Mouse (Mus musculus): ENCODE results near the gene Fabp1.

The Fabp1 gene

DNA sequence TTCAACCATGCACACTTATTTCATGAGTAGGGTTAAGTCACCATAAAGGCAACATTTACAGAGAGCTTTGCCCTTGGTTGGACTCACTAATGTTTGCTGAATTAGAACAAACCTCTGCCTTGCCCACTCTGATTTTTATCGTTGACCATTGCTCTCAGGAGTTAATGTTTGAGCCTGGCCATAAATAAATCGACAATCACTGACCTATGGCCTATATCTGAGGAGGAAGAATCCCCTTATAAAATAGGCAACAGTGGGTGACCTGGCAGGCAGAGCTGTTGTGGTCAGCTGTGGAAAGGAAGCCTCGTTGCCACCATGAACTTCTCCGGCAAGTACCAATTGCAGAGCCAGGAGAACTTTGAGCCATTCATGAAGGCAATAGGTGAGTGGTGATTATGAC is at the start of gene Fabp1:
Gene Fabp1 (plus strand): TSS at position 216 of the 400 bp plus-strand sequence.
- POLR2A ChIA-PET = no interaction called here
- CTCF ChIA-PET = interaction anchor here in 1 of 4 experiments (0.6 kb wide), 1 partner anchor 430 kb away, joined by 3 read pairs; no protein-coding TSS in a partner anchor

DNA sequence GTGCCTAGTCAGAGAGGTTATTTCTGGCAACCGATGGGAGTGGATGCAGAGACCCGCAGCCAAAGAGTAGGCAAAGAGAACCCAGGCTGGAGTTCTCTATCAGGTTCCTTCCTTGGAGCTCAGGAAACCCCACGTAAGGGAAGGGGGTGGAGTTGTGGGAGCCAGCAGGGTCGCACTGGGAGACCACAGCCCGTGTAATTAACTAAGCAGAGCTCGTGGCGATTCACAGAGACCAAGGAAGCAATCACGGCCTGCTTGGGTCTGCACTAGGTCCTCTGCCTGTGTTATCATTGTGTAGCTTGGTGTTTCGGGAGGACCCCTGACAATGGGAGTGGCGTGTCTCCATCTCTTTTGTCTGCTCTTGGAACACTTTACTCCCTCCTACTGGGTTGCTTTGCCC is 48.5 kb upstream of the Fabp1 start:
- POLR2A ChIA-PET = interaction anchor here in 2 of 4 experiments (0.6 to 0.9 kb wide), 3 partner anchors 14 to 265 kb away, joined by 3 read pairs; no protein-coding TSS in a partner anchor
- CTCF ChIA-PET = interaction anchor here in 2 of 4 experiments (0.9 to 1.2 kb wide), 4 partner anchors 8 to 272 kb away, joined by 3 to 6 read pairs (median 4); no protein-coding TSS in a partner anchor

DNA sequence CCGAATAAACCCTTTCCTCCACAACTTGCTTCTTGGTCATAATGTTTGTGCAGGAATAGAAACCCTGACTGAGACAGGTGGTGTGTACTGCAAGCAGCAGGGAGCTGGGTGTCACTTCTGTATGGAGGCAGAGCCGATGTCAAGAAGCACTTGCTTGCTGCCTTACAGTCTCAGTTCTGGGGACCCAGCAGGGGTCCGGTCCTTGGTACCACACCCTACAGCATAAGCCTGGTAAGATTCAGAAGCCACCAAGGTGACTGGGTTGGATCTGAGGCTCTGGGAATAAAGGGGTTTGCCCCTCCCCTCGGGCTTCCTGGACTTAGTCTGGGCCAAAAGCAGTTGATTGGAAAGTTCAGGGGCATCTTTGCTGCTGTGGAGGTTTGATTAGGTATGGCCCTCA is 46.1 kb upstream of the Fabp1 start:
- ChIA-PET POLR2A (interaction anchor here in 2 of 4 experiments (0.6 to 1.5 kb wide), 3 partner anchors 9 to 329 kb away, joined by 3 to 5 read pairs (median 3); partner anchors contain the start of gene Thnsl2 (in 1 of the 2)), CTCF (interaction anchor here in 1 of 4 experiments (0.7 kb wide), 1 partner anchor 286 kb away, joined by 4 read pairs; no protein-coding TSS in a partner anchor)

DNA sequence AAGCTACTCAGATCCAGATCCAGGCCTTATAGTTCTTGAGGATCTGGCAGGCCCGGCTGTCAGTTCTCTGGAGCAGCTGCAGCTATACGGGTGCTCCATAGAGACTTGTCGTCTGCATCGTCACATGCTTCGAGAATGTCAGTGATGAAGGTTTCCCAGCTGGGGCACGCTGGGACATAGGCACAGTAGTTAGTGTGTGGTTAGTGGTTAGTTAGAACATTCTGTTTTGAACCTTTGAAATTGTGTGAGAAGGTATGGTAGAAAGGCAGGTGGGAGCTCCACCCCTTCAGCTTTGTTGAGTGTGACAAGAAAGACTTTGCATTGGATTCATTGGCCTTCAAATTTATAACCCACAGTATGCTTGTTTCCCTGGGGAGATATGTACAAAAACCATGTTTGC is 44.8 kb upstream of the Fabp1 start:
- ChIA-PET POLR2A (interaction anchor here in 2 of 4 experiments (1.0 to 1.5 kb wide), 3 partner anchors 10 to 330 kb away, joined by 3 read pairs; partner anchors contain the start of gene Thnsl2 (in 1 of the 2)), CTCF (interaction anchor here in 1 of 4 experiments (1.4 kb wide), 1 partner anchor 11 kb away, joined by 4 read pairs; no protein-coding TSS in a partner anchor)

DNA sequence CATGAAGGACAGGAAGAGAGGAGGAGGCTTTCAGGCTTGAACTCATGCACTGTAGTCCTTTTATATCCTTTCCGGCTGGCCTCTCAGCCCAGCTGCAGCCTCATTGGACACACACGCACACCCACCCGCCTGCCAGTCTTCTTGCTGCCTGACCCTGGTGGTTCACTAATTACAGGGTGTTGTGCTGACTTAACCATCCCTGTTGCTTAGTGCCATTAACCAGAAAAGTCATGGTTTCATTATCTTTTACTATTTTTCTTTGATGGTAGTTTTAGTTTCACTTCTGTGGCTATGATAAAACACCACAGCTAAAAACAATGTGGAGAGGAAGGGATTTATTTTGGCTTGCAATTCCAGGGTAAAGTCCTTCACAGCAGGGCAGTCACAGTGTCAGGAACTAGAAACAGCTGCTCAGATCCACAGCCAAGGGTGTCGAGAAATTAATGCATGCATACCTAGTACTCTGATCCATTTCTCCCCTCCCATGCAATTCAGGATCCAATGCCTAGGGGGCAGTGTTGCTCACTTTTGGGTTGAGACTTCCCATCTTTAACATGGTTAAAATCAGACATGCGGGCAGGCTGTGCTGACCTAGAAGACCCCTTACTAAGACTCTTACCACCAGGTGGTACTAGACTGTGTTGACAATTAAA is 42.8 kb upstream of the Fabp1 start:
- CTCF ChIA-PET = interaction anchor here in 1 of 4 experiments (0.6 kb wide), 1 partner anchor 369 kb away, joined by 4 read pairs; no protein-coding TSS in a partner anchor
- POLR2A ChIA-PET = no interaction called here

DNA sequence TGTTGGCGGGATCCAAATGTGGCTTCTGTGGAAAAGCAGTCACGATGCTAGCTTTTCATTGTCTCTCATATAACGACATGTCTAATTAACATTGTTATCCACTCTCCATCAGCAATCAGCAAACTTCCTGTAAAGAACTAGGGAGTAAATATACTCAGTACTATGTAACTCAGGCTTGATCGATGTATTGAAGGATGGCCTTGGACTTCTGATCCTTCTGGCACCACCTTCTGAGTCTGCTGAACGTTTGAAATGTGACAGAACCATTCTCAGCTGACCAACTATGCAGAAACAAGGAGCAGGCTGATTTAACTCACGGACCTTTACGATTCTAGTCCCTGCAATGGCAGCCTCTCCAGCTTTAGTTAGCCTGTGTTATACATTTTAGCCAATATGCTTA is 38.3 kb upstream of the Fabp1 start:
- CTCF ChIA-PET = interaction anchor here in 2 of 4 experiments (0.6 to 1.6 kb wide), 5 partner anchors 11 to 279 kb away, joined by 3 to 6 read pairs (median 5); partner anchors contain the start of gene Thnsl2 (in 1 of the 2)

DNA sequence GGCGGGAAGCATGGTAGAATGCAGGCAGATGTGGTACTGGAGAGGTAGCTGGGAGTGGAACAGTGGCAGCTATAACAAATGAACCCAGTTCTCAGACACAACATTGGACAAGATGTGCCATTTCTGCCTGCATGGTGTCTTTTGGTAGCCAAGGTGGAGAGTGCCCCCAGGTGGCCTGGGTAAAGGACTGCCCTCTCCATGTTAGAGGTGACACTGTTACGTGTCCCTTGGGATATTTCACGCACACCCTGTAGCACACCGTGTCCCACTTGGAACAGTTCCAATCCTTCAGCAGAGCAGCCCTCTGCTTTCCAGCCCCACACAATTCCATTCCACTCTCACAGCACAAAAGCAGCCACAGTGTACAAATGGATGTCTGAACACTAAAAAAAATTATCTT is 37.4 kb upstream of the Fabp1 start:
- ChIA-PET POLR2A (no interaction called here), CTCF (interaction anchor here in 3 of 4 experiments (0.5 to 1.2 kb wide), 4 partner anchors 101 to 1372 kb away, joined by 3 to 6 read pairs (median 4); partner anchors contain the start of gene Rmnd5a (in 1 of the 3))

More for the DNA sequence above, 38.3 kb upstream of the Fabp1 start:
- POLR2A ChIA-PET = no interaction called here

DNA sequence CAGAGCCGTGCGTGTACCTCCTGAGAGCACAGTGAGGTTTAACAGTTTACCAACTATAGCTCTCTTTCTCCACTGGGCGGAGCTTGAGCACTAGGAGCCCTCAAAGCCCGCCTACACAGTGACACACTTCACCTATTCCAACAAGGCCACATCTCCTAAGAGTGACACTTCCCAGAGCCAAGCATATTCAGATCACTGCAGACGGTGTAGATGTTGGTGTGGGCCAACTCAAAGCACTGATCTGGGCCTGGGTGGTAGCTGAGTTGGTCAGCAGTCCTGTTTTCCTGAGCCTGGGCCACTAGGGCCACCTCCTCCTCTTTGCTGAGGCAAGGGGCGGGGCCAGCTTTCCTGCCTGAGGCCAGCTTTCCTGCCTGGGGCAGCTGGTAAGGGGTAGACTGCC is 35.2 kb upstream of the Fabp1 start:
- ChIA-PET CTCF (interaction anchor here (0.5 to 2.0 kb wide), 24 partner anchors 13 to 640 kb away, joined by 3 to 17 read pairs (median 4); partner anchors contain the start of genes Rmnd5a (in 1 of the 4) and Thnsl2 (in 1 of the 4)), POLR2A (interaction anchor here in 3 of 4 experiments (0.6 to 1.8 kb wide), 22 partner anchors 9 to 468 kb away, joined by 3 to 7 read pairs (median 4); partner anchors contain the start of genes Krcc1 (in 2 of the 3), Thnsl2 (in 2 of the 3), Chmp3 (in 1 of the 3) and Kdm3a (in 1 of the 3))

DNA sequence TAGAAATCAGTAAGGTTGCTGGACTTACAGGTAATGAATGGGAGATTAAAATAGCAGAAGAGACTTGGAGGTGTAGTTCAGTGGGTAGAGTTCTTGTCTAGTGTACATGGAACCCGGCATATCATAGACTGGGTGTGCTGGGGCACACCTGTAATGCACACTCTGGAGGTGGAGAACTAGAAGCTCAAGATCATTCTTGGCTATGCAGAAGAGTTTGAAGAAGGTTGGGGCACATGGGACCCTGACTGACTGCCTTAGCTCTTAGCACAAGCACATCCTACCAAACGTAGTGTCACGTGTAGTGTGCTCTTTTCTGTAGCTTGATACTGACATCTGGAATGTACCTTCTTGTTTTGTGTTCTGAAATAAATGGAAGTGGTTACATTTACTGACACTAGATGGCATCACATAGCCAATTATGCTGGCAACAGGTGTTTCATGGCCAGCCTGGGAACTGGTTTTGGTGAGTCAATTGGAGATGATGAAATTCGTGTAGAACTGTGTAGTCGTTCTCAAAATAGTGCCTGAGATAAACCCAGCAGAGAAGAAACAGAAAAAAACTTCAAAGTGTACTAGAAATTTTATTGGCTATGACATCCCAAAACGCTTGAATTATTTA is 33.0 kb upstream of the Fabp1 start:
- ChIA-PET POLR2A (interaction anchor here in 2 of 4 experiments (1.1 to 1.5 kb wide), 2 partner anchors 23 to 104 kb away, joined by 4 to 6 read pairs; partner anchors contain the start of genes Krcc1 (in 1 of the 2) and Thnsl2 (in 1 of the 2)), CTCF (interaction anchor here in 3 of 4 experiments (0.6 to 1.2 kb wide), 10 partner anchors 10 to 706 kb away, joined by 3 to 8 read pairs (median 3); no protein-coding TSS in a partner anchor)

DNA sequence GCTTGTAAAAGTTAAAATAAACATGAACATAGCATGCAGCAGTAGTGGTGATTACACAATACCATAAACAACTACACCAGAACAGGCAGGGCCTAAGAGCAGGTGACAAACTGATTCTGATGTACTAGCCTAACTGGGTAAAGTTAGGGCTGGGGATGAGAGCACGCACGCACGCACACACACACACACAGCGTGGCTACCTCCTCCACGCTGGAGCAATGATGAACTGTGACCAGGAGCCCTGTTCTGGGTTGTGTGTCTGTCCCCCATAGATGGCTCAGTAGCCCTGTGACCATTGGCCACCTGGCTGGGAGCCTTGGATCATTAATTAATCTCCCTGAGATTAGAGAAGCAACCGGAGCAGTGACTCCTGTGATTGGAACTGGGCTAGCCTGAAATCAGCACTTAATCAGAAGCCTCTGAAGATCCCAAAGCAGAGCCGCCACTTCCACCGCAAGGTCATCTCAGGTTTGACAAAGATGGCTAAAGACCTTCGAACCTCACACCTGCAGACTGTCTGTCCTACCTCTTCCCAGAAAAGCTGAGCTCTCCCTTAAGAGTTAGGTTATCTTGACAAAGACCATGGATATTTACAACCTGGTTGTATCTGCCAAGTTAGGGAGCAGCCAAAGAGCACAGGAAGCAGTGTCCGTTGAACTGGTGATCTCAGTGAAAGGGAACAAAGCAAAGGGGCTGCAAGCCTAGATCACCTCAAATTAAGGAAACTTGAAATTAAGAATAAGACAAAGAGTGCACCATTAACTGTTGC is 26.6 kb upstream of the Fabp1 start:
- CTCF ChIA-PET = no interaction called here
- POLR2A ChIA-PET = interaction anchor here in 1 of 4 experiments (0.6 kb wide), 1 partner anchor 9 kb away, joined by 3 read pairs; no protein-coding TSS in a partner anchor

DNA sequence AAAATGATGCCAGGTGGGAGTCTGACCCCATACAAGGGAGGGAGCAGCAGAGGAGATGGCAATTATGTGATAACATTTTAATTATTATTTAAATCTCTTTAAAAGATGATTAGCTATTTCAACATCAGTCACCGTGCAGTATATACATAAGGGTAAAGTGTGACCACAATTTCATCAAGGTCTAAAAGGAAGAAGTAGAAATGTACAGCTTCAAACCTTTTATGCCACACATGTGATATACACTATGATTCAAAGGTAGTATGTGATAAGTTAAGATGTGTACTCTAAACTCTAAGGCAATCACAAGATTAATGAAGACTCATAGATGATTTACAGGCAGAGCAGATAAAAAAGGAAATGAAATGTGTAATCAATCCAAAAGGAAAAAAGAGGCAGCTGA is 19.0 kb upstream of the Fabp1 start:
- ChIA-PET CTCF (no interaction called here), POLR2A (no interaction called here)

DNA sequence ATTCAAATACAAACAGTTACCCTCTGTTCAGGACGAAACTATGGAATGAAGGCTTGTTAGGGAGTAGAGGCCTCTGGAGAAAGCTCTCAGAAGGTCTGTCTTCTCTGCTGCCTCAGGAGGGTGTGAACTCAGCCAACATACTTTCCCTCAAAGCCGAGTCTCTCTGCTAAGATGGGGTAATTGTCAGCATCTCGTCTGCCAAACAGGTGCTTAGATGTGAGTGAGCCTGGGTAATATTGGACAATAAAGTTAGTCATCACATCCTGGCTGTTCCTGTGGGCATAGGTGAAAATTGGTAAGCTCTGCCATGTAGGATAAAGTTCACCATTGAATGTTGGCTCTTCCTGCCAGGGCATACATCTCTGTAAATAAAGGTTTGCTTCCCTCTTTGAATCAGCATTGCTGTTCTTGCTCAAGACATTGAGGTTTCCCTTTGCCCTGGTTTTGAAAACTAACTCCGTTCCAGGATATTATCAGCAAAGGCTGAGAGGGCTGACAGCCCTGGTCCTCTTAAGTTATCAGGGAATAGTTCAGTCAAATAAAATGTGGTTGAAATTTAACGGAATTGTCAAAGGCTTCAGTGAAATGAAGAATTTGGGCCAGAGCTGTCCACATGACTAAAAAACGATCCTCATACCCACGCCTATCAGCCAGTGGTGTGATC is 14.6 kb upstream of the Fabp1 start:
- CTCF ChIA-PET = no interaction called here

DNA sequence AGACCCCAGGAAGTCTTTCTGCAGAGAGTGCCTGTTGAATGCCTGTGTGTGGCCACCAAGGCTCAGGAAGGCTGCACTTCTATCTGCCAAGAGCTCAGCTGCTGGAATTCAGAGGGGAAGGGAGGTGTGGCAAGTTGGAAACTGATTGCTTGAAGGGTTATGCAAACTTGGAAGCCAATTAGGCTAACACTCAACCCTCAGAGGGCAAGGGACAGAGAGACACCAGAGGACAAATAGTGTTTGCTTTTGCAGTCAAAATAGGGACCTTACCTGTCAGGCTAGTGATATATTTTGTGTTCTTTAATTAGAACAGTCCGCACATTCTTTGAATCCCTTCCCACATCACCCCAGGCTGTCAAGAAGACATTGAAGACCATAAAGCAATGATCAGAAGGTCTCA is 10.0 kb upstream of the Fabp1 start:
- CTCF ChIA-PET = no interaction called here

More for the DNA sequence above, 14.6 kb upstream of the Fabp1 start:
- POLR2A ChIA-PET = interaction anchor here in 1 of 4 experiments (0.6 kb wide), 1 partner anchor 93 kb away, joined by 3 read pairs; no protein-coding TSS in a partner anchor

DNA sequence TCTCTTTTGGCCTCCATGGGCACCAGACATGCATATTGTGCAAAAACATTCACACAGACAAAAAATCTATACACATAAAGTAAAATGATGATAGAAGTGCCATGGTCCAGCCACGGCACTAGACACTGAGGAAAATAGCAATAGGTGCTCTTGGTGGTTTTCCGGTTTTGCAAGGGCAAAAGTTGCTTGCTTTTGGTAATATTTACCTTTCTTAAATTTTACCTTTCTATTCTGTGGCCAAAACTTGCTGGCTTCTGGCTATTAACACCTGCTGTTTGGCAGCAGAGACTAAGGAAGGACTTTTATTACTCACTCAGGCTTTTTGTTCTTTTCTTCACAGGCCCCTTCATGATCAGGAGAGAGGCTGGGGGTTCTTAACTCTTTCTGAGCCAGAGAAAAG is 9.1 kb upstream of the Fabp1 start:
- ChIA-PET CTCF (interaction anchor here in 1 of 4 experiments (0.6 kb wide), 1 partner anchor 219 kb away, joined by 3 read pairs; no protein-coding TSS in a partner anchor), POLR2A (interaction anchor here in 1 of 4 experiments (1.4 kb wide), 1 partner anchor 80 kb away, joined by 5 read pairs; the partner anchor contains the start of gene Krcc1)

More for the DNA sequence above, 10.0 kb upstream of the Fabp1 start:
- POLR2A ChIA-PET = interaction anchor here in 1 of 4 experiments (1.4 kb wide), 1 partner anchor 81 kb away, joined by 5 read pairs; the partner anchor contains the start of gene Krcc1

DNA sequence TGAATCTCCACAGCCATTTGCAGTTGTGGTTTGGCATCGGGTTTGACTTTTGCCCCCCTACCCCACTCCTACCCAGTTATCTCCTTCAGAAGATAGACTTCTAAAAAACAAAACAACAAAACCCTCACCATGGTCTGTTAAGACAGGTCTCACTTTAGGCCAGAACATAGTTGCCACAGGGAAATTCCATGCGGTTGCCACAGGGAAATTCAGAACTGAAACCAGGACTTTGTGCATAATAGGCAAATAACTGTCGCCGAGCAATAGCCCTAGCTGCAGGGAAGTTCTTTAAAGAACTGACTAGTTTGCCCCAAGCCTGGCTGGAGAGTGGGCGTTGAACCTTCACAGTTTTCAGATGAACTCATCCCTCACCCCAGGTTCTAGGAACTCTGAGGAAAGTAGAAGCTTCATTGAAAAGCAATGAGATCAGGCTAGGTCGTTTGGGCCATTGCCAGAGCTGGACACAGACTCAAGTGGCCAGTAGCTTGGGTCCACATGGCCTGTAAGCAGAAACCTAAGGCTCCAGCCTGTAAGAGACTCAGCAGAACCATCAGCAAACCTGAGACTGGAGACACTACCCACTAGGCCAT is 6.4 kb upstream of the Fabp1 start:
- ChIA-PET POLR2A (interaction anchor here in 1 of 4 experiments (0.6 kb wide), 1 partner anchor 52 kb away, joined by 3 read pairs; no protein-coding TSS in a partner anchor), CTCF (no interaction called here)

DNA sequence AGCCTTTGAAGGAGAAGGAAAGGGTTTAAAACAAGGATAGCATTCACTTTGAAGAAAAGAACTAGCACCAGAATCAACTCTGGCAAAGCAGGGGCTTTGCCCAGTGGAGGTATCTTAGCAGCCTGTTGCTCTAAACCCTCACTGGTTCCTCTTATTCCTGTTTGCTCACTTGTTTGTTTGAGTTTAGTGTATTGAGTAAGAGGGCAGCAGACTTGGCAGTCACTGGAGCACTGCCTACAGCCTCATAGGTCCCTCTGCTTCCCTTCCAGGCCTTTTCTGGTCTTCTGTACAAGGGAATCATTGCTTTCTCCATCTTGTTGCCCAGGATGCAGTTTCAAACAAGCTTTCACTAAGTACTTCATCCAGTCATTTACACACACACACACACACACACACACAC is 3.5 kb upstream of the Fabp1 start:
- POLR2A ChIA-PET = no interaction called here
- CTCF ChIA-PET = no interaction called here

All from embryonic stem cell, embryonic (primary cell).